Mouse (Mus musculus): ENCODE data around the gene Sumf1.
A peak's percentile ranks its signal among the peaks of the same experiment; 100 is the strongest.

The Sumf1 gene

GRCm38 (mm10) chr6:108206914-108207566 is 21.7 kb upstream of the Sumf1 start:
- DNase-seq (ENCODE audit: low spot score in 2 of 2): no peak

DNA sequence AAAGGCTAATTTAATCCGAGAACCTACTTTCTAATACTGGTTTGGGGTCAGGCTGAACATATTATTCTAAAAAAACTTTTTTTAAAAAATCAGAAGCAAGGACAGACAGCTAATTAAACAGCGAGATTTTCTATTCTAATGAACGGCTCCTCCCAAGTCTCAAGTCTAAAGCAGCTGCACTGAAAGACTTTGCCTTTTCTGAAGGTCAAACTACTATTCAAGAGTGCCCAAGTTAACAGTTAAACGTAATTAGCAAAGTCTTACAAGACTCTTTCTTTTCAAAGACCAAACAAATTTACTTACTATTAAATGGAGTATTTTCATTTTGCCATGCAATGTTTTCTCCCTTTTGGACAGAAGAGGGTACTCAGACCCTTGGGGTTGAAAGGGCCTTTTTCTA is 20.8 kb upstream of the Sumf1 start:
- no peak for DNase-seq (ENCODE audit: low spot score in 2 of 2)

DNA sequence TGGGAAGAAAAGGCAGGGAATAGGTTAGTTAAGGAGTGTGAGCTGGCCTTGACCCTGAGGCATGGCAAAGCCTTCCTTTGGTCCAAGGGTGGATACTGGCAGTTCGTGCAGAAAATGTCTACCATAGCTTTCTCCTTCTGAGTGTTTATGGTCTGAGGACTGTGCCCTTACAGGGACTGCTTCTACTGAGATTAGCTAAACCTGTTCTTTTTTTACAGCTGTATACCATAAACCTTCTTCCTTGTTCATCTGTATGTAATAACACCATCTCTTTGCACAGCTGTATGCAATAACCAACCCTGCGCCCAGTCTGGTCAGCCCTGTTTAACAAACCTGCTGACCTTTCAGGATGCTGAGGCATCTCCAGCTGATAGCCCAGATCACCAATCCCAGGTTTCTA is 18.9 kb upstream of the Sumf1 start:
- DNase-seq (ENCODE audit: low spot score in 2 of 2): no peak

GRCm38 (mm10) chr6:108198286-108198685 is 12.9 kb upstream of the Sumf1 start:
- no peak for DNase-seq (ENCODE audit: low spot score in 2 of 2)

- no peak for DNase-seq (ENCODE audit: low spot score in 2 of 2)
Observed at GRCm38 (mm10) chr6:108197117-108197516, 11.7 kb upstream of the Sumf1 start.

DNA sequence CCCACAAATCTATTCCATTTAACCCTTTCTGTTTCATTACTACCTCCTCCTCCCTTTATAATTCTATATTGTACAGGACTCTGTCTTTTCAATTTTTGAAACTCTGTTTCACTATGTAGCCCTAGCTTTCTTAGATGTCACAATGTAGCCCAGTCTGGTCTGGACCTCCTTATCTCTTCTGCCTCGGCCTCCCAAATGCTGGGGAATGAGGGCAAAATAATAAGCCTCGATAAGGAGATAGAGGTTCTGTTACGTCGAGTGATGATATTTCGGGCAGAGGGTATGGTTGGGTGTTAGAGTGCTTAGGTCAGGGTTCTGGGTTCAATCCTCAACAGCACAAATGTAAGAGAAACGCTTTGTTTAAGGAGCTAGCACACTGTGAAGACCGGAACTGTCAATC is 11.3 kb upstream of the Sumf1 start:
- DNase-seq (ENCODE audit: low spot score in 2 of 2): no peak

GRCm38 (mm10) chr6:108192632-108193031 is 7.2 kb upstream of the Sumf1 start:
- no peak for DNase-seq (ENCODE audit: low spot score in 2 of 2)

DNA sequence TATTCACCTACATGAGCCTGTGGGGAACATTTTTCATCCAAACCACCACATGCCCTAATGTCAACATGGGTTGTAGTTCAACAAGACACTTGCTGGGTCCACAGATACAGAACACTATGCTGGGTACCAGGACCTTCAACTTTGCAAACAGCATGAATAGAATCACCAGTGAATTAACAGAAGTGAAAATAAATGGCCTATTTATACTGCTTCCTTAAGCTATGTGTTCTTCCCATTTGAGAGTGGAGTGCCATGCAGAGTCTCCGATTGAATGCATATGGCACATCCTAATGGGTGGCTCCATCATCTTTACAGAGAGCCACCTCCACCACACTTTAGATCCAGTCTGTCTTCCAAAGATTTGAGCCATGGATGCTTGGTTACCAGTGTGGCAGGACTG is 5.3 kb upstream of the Sumf1 start:
- DNase-seq (ENCODE audit: low spot score in 2 of 2): no peak

GRCm38 (mm10) chr6:108185685-108186009 is 265 bp upstream of the Sumf1 start:
- no peak for DNase-seq (ENCODE audit: low spot score in 2 of 2)

GRCm38 (mm10) chr6:108179087-108179486 is 6.3 kb downstream of the Sumf1 start:
- DNase-seq (ENCODE audit: low spot score in 2 of 2): no peak

- DNase-seq (ENCODE audit: low spot score in 2 of 2): peak; percentile 29 to 33
Observed at GRCm38 (mm10) chr6:108174181-108174580, 11.2 kb downstream of the Sumf1 start.

DNA sequence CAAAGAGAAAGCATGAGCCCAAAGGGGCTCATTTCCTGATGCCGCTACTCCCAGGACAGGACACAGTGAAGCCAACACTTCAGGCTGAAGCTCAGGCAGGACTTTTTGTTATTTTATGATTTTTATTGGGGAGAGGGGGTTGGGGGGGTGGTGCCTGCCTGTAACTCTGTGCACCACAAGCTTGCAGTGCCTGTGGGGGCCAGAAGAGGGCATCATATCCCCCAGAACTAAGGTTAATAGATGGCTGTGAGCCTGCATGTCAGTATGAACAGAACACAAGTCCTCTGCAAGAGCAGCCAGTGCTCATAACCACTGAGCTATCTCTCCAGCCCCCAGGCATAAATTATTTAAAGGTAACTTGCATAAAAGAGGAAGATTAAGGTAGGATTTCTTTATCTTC is 13.2 kb downstream of the Sumf1 start:
- DNase-seq (ENCODE audit: low spot score in 2 of 2): no peak

DNA sequence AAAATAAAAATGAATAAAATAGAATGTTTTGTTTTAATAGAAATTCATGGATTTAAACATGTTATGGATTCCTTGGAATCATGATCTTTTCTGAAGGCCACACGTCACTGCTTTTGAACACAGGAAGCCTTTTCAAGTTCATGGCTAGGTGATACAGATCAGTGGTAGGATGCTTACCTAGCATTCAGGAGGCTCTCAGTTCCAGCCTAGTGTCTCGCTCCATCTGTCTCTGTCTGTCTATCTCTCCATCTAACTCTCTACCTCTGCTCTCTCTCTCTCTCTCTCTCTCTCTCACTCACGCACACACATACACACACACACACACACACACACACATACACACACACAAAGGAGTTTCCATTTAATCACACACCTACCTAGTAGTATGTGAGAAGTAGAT is 15.9 kb downstream of the Sumf1 start:
- no peak for DNase-seq (ENCODE audit: low spot score in 2 of 2)

- no peak for DNase-seq (ENCODE audit: low spot score in 2 of 2)
Observed at GRCm38 (mm10) chr6:108168723-108169122, 16.7 kb downstream of the Sumf1 start.

GRCm38 (mm10) chr6:108167946-108168680 is 17.3 kb downstream of the Sumf1 start:
- no peak for DNase-seq (ENCODE audit: low spot score in 2 of 2)

DNA sequence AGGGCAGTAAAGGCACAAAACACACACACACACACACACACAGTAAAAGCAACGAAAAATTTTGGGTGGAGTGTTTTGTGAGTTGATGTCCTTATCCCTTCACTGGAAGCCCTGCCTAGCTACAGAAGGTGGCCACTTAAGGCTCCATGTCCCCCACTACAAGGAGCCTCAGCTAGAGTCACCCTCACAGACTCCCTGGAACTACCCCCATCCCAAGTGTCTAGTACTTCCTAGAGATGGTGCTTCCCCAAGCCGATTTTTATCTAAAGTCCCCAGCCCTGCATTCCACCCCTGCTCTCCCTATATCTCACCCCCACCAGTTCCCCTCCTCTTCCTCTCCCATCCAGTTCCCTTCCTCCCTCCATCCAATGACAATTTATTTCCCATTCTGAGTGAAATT is 19.8 kb downstream of the Sumf1 start:
- DNase-seq (ENCODE audit: low spot score in 2 of 2): no peak

GRCm38 (mm10) chr6:108164935-108165334 is 20.4 kb downstream of the Sumf1 start:
- no peak for DNase-seq (ENCODE audit: low spot score in 2 of 2)

- no peak for DNase-seq (ENCODE audit: low spot score in 2 of 2)
Observed at GRCm38 (mm10) chr6:108160608-108161007, 24.8 kb downstream of the Sumf1 start.

- no peak for DNase-seq (ENCODE audit: low spot score in 2 of 2)
Observed at GRCm38 (mm10) chr6:108156881-108157280, 28.5 kb downstream of the Sumf1 start.

GRCm38 (mm10) chr6:108154243-108154642 is 31.1 kb downstream of the Sumf1 start:
- no peak for DNase-seq (ENCODE audit: low spot score in 2 of 2)

GRCm38 (mm10) chr6:108152661-108153269 is 32.6 kb downstream of the Sumf1 start:
- DNase-seq (ENCODE audit: low spot score in 2 of 2): peak; percentile 69 to 72

DNA sequence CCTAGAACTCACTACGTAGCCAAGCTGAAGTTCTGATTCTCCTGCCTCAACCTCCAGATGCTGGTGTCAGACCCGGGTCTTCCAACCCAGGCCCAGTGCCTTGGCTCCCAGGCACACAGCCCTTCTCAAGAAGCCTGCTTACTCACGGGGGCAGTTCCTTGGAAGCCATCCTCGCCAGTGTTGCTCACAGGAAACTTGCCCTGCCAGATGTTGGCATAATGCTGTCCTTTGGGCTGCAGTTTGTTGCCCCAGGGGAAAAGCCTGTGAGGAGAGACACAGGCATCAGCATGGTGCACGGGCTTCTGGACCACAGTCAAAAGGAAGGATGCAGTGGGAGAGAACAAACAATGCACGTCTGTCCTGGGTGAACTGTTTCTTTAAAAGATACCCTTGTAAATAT is 33.3 kb downstream of the Sumf1 start:
- DNase-seq (ENCODE audit: low spot score in 2 of 2): no peak

DNA sequence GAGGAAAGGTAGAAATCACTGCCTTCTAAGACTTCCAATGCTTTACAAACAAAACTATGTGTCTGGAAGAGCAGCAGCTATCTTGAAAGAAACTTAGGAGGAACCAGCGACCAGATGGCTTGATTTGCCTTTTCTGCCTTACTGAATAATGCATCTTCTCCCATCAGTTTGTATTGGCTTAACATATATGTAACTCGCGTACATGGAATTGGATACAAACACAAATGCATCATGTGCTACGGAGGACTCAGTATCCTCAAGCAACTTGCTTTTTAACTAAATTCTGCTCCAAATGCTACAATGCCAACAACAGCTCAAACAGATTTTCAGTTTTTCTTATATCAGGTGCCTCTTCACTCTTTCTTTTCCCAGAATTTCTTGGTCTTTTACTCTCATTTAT is 36.1 kb downstream of the Sumf1 start:
- no peak for DNase-seq (ENCODE audit: low spot score in 2 of 2)

Measured in right cerebral cortex, postnatal 10 days (tissue).